Comparison of ENCODE assay signal across 11 mouse cellular contexts in the genomic region with DNA sequence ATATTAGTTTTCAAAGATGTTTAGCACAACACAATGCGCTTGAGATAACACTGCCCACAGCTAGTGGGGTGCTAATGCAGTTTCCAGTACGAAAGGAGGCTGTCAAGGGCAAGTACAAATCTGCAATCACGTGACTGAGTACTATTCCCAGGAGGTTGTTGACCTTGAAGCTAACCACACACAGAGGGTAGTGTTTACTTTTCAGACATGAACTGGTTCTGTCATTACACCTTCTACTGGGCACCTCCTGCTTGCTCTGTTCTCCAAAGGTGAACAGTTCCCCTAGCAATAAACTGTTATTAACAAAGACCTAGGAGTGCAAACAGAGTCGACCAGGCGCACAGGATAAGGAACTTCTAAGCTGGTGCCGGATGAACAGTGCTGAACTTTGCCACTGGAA. TPM values are rescaled to one million over a fixed set of nuclear protein-coding genes. Genes with fewer than 3 reads are reported as not detected.
DNase-seq lines count a peak whose midpoint lies in the region; ATAC-seq and TF ChIP-seq lines count a peak whose summit lies in the region.
"Had no signal": no experiment of that assay in that cellular context is flagged by ENCODE, and none has a peak within 500 bp of the region (broad histone marks: within the 10 kb centered on the region; RNA-seq: fewer than 3 reads in every experiment).

No protein-coding gene starts in this region.

- no peak for TF ChIP-seq CTCF in heart, postnatal 0 days (IDR thresholded peaks at IDR 0.05; ENCODE audit: low read depth)
- TF ChIP-seq CTCF in stomach, postnatal 0 days (IDR thresholded peaks at IDR 0.05; ENCODE audit: low read depth): no peak
- no peak for TF ChIP-seq CTCF in midbrain, postnatal 0 days (IDR thresholded peaks at IDR 0.05)

- no peak for TF ChIP-seq EP300 in heart, postnatal 0 days (IDR thresholded peaks at IDR 0.05; ENCODE audit: low read depth)
- no peak for TF ChIP-seq EP300 in stomach, postnatal 0 days (optimal IDR thresholded peaks at IDR 0.05)

- intact Hi-C loops in heart, postnatal 36 days (cut with DNase I): no loop called here

- no peak for ATAC-seq in heart, embryonic 14.5 days (ENCODE audit: insufficient number of reproducible peaks, insufficient read depth, low FRiP score, low read depth)
- ATAC-seq in heart, postnatal 0 days (ENCODE audit: insufficient read depth, low read depth): peak; percentile 88
- ATAC-seq in stomach, postnatal 0 days (ENCODE audit: low FRiP score, low TSS enrichment): peak; percentile 98
- ATAC-seq in midbrain, postnatal 0 days (ENCODE audit: low FRiP score): no peak
- ATAC-seq: forebrain, embryonic 16.5 days had no signal

- no peaks in the 10 kb centered on the region for H3K9me3 ChIP-seq in heart, embryonic 14.5 days (ENCODE audit: control insufficient read depth, low read length)
- no peaks in the 10 kb centered on the region for H3K9me3 ChIP-seq in heart, postnatal 0 days (replicated peaks; ENCODE audit: control insufficient read depth, low read length)
- H3K9me3 ChIP-seq in stomach, postnatal 0 days (ENCODE audit: control insufficient read depth, low read length): no peaks in the 10 kb centered on the region
- no peaks in the 10 kb centered on the region for H3K9me3 ChIP-seq in midbrain, postnatal 0 days (ENCODE audit: low read length)
- H3K9me3 ChIP-seq: embryonic facial prominence, embryonic 15.5 days had no signal

- peak overlapping the region; percentile 48 to 81 for H3K27ac ChIP-seq in heart, embryonic 14.5 days (replicated peaks in 1 of 2; ENCODE audit: control insufficient read depth in 1 of 2, insufficient read depth in 1 of 2, low read depth in 2 of 2, low read length in 2 of 2)
- H3K27ac ChIP-seq in heart, postnatal 0 days (ENCODE audit: low read depth): peak overlapping the region; percentile 76
- no peak overlapping the region for H3K27ac ChIP-seq in stomach, postnatal 0 days (replicated peaks)
- no peak overlapping the region for H3K27ac ChIP-seq in midbrain, postnatal 0 days (ENCODE audit: low read depth, low read length)
- H3K27ac ChIP-seq: embryonic facial prominence, embryonic 15.5 days had no signal

- WGBS in heart, embryonic 14.5 days: 45% methylated on average over 6 of the region's 6 CpGs
- WGBS in heart, postnatal 0 days: 35% methylated on average over 6 of the region's 6 CpGs
- 24% methylated on average over 6 of the region's 6 CpGs for WGBS in stomach, postnatal 0 days
- 73% methylated on average over 6 of the region's 6 CpGs for WGBS in midbrain, postnatal 0 days

- no peak overlapping the region for H3K9ac ChIP-seq in heart, embryonic 14.5 days (ENCODE audit: low read length)
- H3K9ac ChIP-seq in heart, postnatal 0 days (replicated peaks; ENCODE audit: low read depth, low read length): no peak overlapping the region
- H3K9ac ChIP-seq in stomach, postnatal 0 days (ENCODE audit: low read length): no peak overlapping the region
- no peak overlapping the region for H3K9ac ChIP-seq in midbrain, postnatal 0 days (replicated peaks; ENCODE audit: low read length, poor library complexity, severe bottlenecking)
- H3K9ac ChIP-seq: embryonic facial prominence, embryonic 15.5 days had no signal

- H3K4me1 ChIP-seq in heart, embryonic 14.5 days (ENCODE audit: control insufficient read depth in 2 of 2, insufficient read depth in 2 of 2, low read length in 2 of 2): peaks cover 3% of the 10 kb centered on the region in 2 experiments; a peak in 1 of 4 replicates
- no peaks in the 10 kb centered on the region for H3K4me1 ChIP-seq in heart, postnatal 0 days (ENCODE audit: control insufficient read depth, insufficient read depth)
- no peaks in the 10 kb centered on the region for H3K4me1 ChIP-seq in stomach, postnatal 0 days (replicated peaks; ENCODE audit: control insufficient read depth, insufficient read depth)
- H3K4me1 ChIP-seq in midbrain, postnatal 0 days (ENCODE audit: insufficient read depth, low read length): no peaks in the 10 kb centered on the region
- H3K4me1 ChIP-seq: embryonic facial prominence, embryonic 15.5 days had no signal

- no peak overlapping the region for H3K4me3 ChIP-seq in heart, embryonic 14.5 days (ENCODE audit: control insufficient read depth in 1 of 2, insufficient read depth in 1 of 2, low read depth in 1 of 2, low read length in 2 of 2)
- H3K4me3 ChIP-seq in heart, postnatal 0 days (ENCODE audit: low read depth, low read length): no peak overlapping the region
- no peak overlapping the region for H3K4me3 ChIP-seq in stomach, postnatal 0 days (ENCODE audit: low read depth, low read length)
- no peak overlapping the region for H3K4me3 ChIP-seq in midbrain, postnatal 0 days (ENCODE audit: low read depth, low read length)
- H3K4me3 ChIP-seq: embryonic facial prominence, embryonic 15.5 days had no signal

- no peaks in the 10 kb centered on the region for H3K36me3 ChIP-seq in heart, embryonic 14.5 days (ENCODE audit: control insufficient read depth, insufficient read depth, low read length)
- H3K36me3 ChIP-seq in heart, postnatal 0 days (replicated peaks; ENCODE audit: control insufficient read depth, insufficient read depth, low read length): no peaks in the 10 kb centered on the region
- H3K36me3 ChIP-seq in stomach, postnatal 0 days (ENCODE audit: control insufficient read depth, insufficient read depth, low read length): no peaks in the 10 kb centered on the region
- H3K36me3 ChIP-seq in midbrain, postnatal 0 days (ENCODE audit: insufficient read depth, low read length): no peaks in the 10 kb centered on the region
- H3K36me3 ChIP-seq: embryonic facial prominence, embryonic 15.5 days had no signal

- H3K27me3 ChIP-seq in heart, embryonic 14.5 days (ENCODE audit: control insufficient read depth, insufficient read depth, low read length): no peaks in the 10 kb centered on the region
- H3K27me3 ChIP-seq in heart, postnatal 0 days (ENCODE audit: control insufficient read depth, insufficient read depth, low read length): no peaks in the 10 kb centered on the region
- H3K27me3 ChIP-seq in stomach, postnatal 0 days (ENCODE audit: control insufficient read depth, insufficient read depth, low read length): no peaks in the 10 kb centered on the region
- no peaks in the 10 kb centered on the region for H3K27me3 ChIP-seq in midbrain, postnatal 0 days (ENCODE audit: insufficient read depth, low read length)
- H3K27me3 ChIP-seq: embryonic facial prominence, embryonic 15.5 days had no signal

- no peak for DNase-seq in heart, postnatal 36 days
- peak; percentile 46 for DNase-seq in lung, postnatal 25 days (ENCODE audit: low spot score)
- no peak for DNase-seq in lung, postnatal 10 days
- DNase-seq in heart, postnatal 0 days (ENCODE audit: low spot score): peak; percentile 84
- DNase-seq in stomach, postnatal 0 days (ENCODE audit: low spot score): peak; percentile 65
- no peak for DNase-seq in midbrain, postnatal 0 days (ENCODE audit: low spot score)
- DNase-seq: cerebellum, adult 8-10 months had no signal

- no peak overlapping the region for H3K4me2 ChIP-seq in heart, embryonic 14.5 days (ENCODE audit: low read length)
- no peak overlapping the region for H3K4me2 ChIP-seq in heart, postnatal 0 days (ENCODE audit: low read depth, low read length)
- no peak overlapping the region for H3K4me2 ChIP-seq in stomach, postnatal 0 days (replicated peaks; ENCODE audit: low read depth)
- H3K4me2 ChIP-seq in midbrain, postnatal 0 days (ENCODE audit: low read depth, low read length, poor library complexity, severe bottlenecking): no peak overlapping the region
- H3K4me2 ChIP-seq: embryonic facial prominence, embryonic 15.5 days had no signal

RNA-seq across cellular contexts. Expression of a gene that starts 9.8 kb away (rescaled TPM):
- 4.2 and 5.5 TPM in 2 replicates for polyA plus RNA-seq in heart, embryonic 14.5 days (2014; fragmentation: Nextera tagmentation; extraction: Ambion mirVana)
- total RNA-seq in heart, postnatal 36 days (2021): 1 to 10 TPM in 1 of 2 experiments, under 1 TPM in 1; 1.00 to 1.4 TPM
- total RNA-seq in heart, postnatal 0 days (2014; rRNA removed; ENCODE audit: low replicate concordance): 0.23 and 1.4 TPM in 2 replicates
- 0.97 and 1.6 TPM in 2 replicates for polyA plus RNA-seq in heart, postnatal 0 days (2015; fragmentation: Nextera tagmentation; extraction: Ambion mirVana)
- polyA plus RNA-seq in stomach, postnatal 0 days (2015; fragmentation: Nextera tagmentation; extraction: Ambion mirVana): 1.1 and 1.9 TPM in 2 replicates
- total RNA-seq in midbrain, postnatal 0 days (2014; rRNA removed): 37.7 and 43.6 TPM in 2 replicates
- 38.2 and 41.8 TPM in 2 replicates for polyA plus RNA-seq in midbrain, postnatal 0 days (2015; fragmentation: Nextera tagmentation; extraction: Ambion mirVana)
- total RNA-seq: granulocyte monocyte progenitor cell, adult 5-6 weeks had no signal

RNA-seq across cellular contexts. Expression of a gene that starts 33.6 kb away (rescaled TPM):
- 1.2 and 1.5 TPM in 2 replicates for polyA plus RNA-seq in heart, embryonic 14.5 days (2014; fragmentation: Nextera tagmentation; extraction: Ambion mirVana)
- total RNA-seq in heart, postnatal 36 days (2021): under 1 TPM; 0.35 to 0.69 TPM
- total RNA-seq in heart, postnatal 0 days (2014; rRNA removed; ENCODE audit: low replicate concordance): 7.1 and 9.9 TPM in 2 replicates
- polyA plus RNA-seq in heart, postnatal 0 days (2015; fragmentation: Nextera tagmentation; extraction: Ambion mirVana): 0.63 and 0.70 TPM in 2 replicates
- 0.29 and 0.34 TPM in 2 replicates for polyA plus RNA-seq in stomach, postnatal 0 days (2015; fragmentation: Nextera tagmentation; extraction: Ambion mirVana)
- 0.38 and 0.80 TPM in 2 replicates for total RNA-seq in midbrain, postnatal 0 days (2014; rRNA removed)
- polyA plus RNA-seq in midbrain, postnatal 0 days (2015; fragmentation: Nextera tagmentation; extraction: Ambion mirVana): 0.33 and 0.88 TPM in 2 replicates

RNA-seq across cellular contexts. Expression of a gene that starts 51.6 kb away (rescaled TPM):
- polyA plus RNA-seq in heart, embryonic 14.5 days (2014; fragmentation: Nextera tagmentation; extraction: Ambion mirVana): 26.5 and 28.1 TPM in 2 replicates
- total RNA-seq in heart, postnatal 36 days (2021): 10 to 100 TPM; 37.7 to 40.7 TPM
- total RNA-seq in heart, postnatal 0 days (2014; rRNA removed; ENCODE audit: low replicate concordance): 34.2 and 45.7 TPM in 2 replicates
- polyA plus RNA-seq in heart, postnatal 0 days (2015; fragmentation: Nextera tagmentation; extraction: Ambion mirVana): 26.5 and 27.8 TPM in 2 replicates
- polyA plus RNA-seq in stomach, postnatal 0 days (2015; fragmentation: Nextera tagmentation; extraction: Ambion mirVana): 84.0 and 90.1 TPM in 2 replicates
- 206 and 216 TPM in 2 replicates for total RNA-seq in midbrain, postnatal 0 days (2014; rRNA removed)
- 174 and 179 TPM in 2 replicates for polyA plus RNA-seq in midbrain, postnatal 0 days (2015; fragmentation: Nextera tagmentation; extraction: Ambion mirVana)

Comparison
In these comparisons a context has a peak if more than half of its experiments do, and no peak if none do; other contexts are left out.
1. ATAC-seq: peak in heart, postnatal 0 days (single experiment) and stomach, postnatal 0 days (single experiment); none in heart, embryonic 14.5 days (single experiment) and midbrain, postnatal 0 days (single experiment).
2. DNase-seq: peak in lung, postnatal 25 days (single experiment), heart, postnatal 0 days (single experiment) and stomach, postnatal 0 days (single experiment); none in heart, postnatal 36 days (0 of 2), lung, postnatal 10 days (single experiment) and midbrain, postnatal 0 days (single experiment).
3. H3K27ac ChIP-seq: peak in heart, embryonic 14.5 days (2 of 2) and heart, postnatal 0 days (single experiment); none in stomach, postnatal 0 days (single experiment) and midbrain, postnatal 0 days (single experiment).